Mouse (Mus musculus): ENCODE measurements around the gene Dst. TPM values are rescaled to one million over a fixed set of nuclear protein-coding genes. Genes with fewer than 3 reads are reported as not detected.

Gene Dst
- polyA plus RNA-seq, 1 experiment from 2014 or later, result 29.4 TPM

DNA sequence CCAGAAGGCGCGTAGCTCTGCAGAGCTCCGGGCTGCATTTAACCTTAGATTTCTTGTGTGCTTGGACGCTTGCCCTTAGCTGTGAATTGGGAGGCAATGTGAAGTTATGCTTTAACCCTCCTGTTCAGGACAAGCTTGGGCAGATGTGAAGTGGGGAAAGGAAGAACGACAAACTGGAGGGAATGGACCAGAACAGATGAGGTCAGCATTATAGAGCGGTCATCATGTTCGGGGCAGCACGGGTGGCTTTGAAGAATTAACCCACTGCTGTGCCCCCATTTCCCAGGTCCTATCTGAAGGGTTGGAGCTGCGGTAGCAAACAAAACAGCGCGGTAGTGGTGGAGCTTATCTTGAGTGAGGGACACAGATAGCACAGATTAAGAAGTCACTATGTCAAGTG, 84.8 kb downstream of the Dst start:
- peaks cover 5% of the 10 kb centered on the region; the same call in 1 of the 2 replicates for H3K4me1 ChIP-seq
- 92% methylated on average over 11 of the region's 11 CpGs for WGBS
- H3K36me3 ChIP-seq (ENCODE audit: poor library complexity, severe bottlenecking), result no peaks in the 10 kb centered on the region
- no peaks in the 10 kb centered on the region for H3K27me3 ChIP-seq
- H3K9ac ChIP-seq, result no peak overlapping the region
- H3K27ac ChIP-seq, result no peak overlapping the region
- no peak overlapping the region for H3K4me3 ChIP-seq
- H3K9me3 ChIP-seq (replicated peaks), result no peaks in the 10 kb centered on the region
- no peak for ATAC-seq
- H3K4me2 ChIP-seq, result no peak overlapping the region

GRCm38 (mm10) chr1:33994201-33994600, 86.2 kb downstream of the Dst start:
- no peak overlapping the region for H3K9ac ChIP-seq
- no peaks in the 10 kb centered on the region for H3K36me3 ChIP-seq (ENCODE audit: poor library complexity, severe bottlenecking)
- no peaks in the 10 kb centered on the region for H3K9me3 ChIP-seq (replicated peaks)
- no peak overlapping the region for H3K4me3 ChIP-seq
- H3K27me3 ChIP-seq, result no peaks in the 10 kb centered on the region
- WGBS, result 87% methylated on average over 9 of the region's 9 CpGs
- H3K4me1 ChIP-seq, result peaks cover 5% of the 10 kb centered on the region; the same call in 1 of the 2 replicates
- ATAC-seq, result no peak
- no peak overlapping the region for H3K4me2 ChIP-seq
- no peak overlapping the region for H3K27ac ChIP-seq

GRCm38 (mm10) chr1:33995386-33995785, 87.4 kb downstream of the Dst start:
- Histone ChIP-seq H3K27ac (no peak overlapping the region), H3K9ac (no peak overlapping the region), H3K4me3 (no peak overlapping the region), H3K27me3 (no peaks in the 10 kb centered on the region), H3K9me3 (replicated peaks) (no peaks in the 10 kb centered on the region), H3K36me3 (ENCODE audit: poor library complexity, severe bottlenecking) (no peaks in the 10 kb centered on the region), H3K4me2 (no peak overlapping the region), H3K4me1 (peaks cover 5% of the 10 kb centered on the region; the same call in 1 of the 2 replicates)
- no peak for ATAC-seq
- 90% methylated on average over 6 of the region's 6 CpGs for WGBS

GRCm38 (mm10) chr1:33996105-33996887, 88.3 kb downstream of the Dst start:
- no peak overlapping the region for H3K4me3 ChIP-seq
- no peak overlapping the region for H3K4me2 ChIP-seq
- no peak overlapping the region for H3K9ac ChIP-seq
- no peaks in the 10 kb centered on the region for H3K36me3 ChIP-seq (ENCODE audit: poor library complexity, severe bottlenecking)
- 89% methylated on average over 5 of the region's 5 CpGs for WGBS
- H3K27me3 ChIP-seq, result no peaks in the 10 kb centered on the region
- peaks cover 5% of the 10 kb centered on the region; the same call in 1 of the 2 replicates for H3K4me1 ChIP-seq
- no peak for ATAC-seq
- H3K9me3 ChIP-seq (replicated peaks), result no peaks in the 10 kb centered on the region
- no peak overlapping the region for H3K27ac ChIP-seq

GRCm38 (mm10) chr1:34002321-34002720, 94.3 kb downstream of the Dst start:
- 94% methylated on average over 4 of the region's 4 CpGs for WGBS
- Histone ChIP-seq H3K36me3 (ENCODE audit: poor library complexity, severe bottlenecking) (no peaks in the 10 kb centered on the region), H3K9me3 (replicated peaks) (no peaks in the 10 kb centered on the region), H3K27me3 (0 out of 2 replicates have a peak, but pooled peaks cover 3% of the 10 kb centered on the region), H3K4me3 (no peak overlapping the region), H3K27ac (no peak overlapping the region), H3K4me2 (no peak overlapping the region), H3K9ac (no peak overlapping the region), H3K4me1 (peaks cover 17% of the 10 kb centered on the region)
- no peak for ATAC-seq

GRCm38 (mm10) chr1:34002970-34003369, 94.9 kb downstream of the Dst start:
- Histone ChIP-seq H3K9ac (no peak overlapping the region), H3K4me3 (no peak overlapping the region), H3K36me3 (ENCODE audit: poor library complexity, severe bottlenecking) (no peaks in the 10 kb centered on the region), H3K4me2 (no peak overlapping the region), H3K4me1 (peaks cover 24% of the 10 kb centered on the region), H3K27ac (no peak overlapping the region), H3K27me3 (0 out of 2 replicates have a peak, but pooled peaks cover 3% of the 10 kb centered on the region), H3K9me3 (replicated peaks) (no peaks in the 10 kb centered on the region)
- 64% methylated on average over 9 of the region's 9 CpGs for WGBS
- no peak for ATAC-seq

GRCm38 (mm10) chr1:34005238-34005725, 97.3 kb downstream of the Dst start:
- WGBS, result under 1% methylated on average over 10 of the region's 10 CpGs
- no peaks in the 10 kb centered on the region for H3K36me3 ChIP-seq (ENCODE audit: poor library complexity, severe bottlenecking)
- H3K4me2 ChIP-seq, result peak overlapping the region; percentile 74
- H3K27ac ChIP-seq, result peak overlapping the region; percentile 81
- peaks cover 32% of the 10 kb centered on the region for H3K4me1 ChIP-seq
- ATAC-seq, result peak; percentile 48
- H3K9me3 ChIP-seq (replicated peaks), result no peaks in the 10 kb centered on the region
- peaks cover 7% of the 10 kb centered on the region; the same call in 1 of the 2 replicates for H3K27me3 ChIP-seq
- peak overlapping the region; percentile 81 for H3K9ac ChIP-seq
- H3K4me3 ChIP-seq, result peak overlapping the region; percentile 64

- Histone ChIP-seq H3K4me2 (peak overlapping the region; percentile 74), H3K27ac (peak overlapping the region; percentile 81), H3K4me3 (peak overlapping the region; percentile 64), H3K27me3 (peaks cover 9% of the 10 kb centered on the region; the same call in 1 of the 2 replicates), H3K9ac (peak overlapping the region; percentile 81), H3K9me3 (replicated peaks) (no peaks in the 10 kb centered on the region), H3K36me3 (ENCODE audit: poor library complexity, severe bottlenecking) (no peaks in the 10 kb centered on the region), H3K4me1 (peaks cover 36% of the 10 kb centered on the region)
- under 1% methylated on average over 29 of the region's 29 CpGs for whole genome bisulfite sequencing
- peak; percentile 84 for ATAC-seq
Measured at GRCm38 (mm10) chr1:34005726-34006638, 98.0 kb downstream of the Dst start.

- no peak for ATAC-seq
- H3K4me3 ChIP-seq, result peak overlapping the region; percentile 64
- WGBS, result 23% methylated on average over 5 of the region's 5 CpGs
- peak overlapping the region; percentile 81 for H3K27ac ChIP-seq
- H3K27me3 ChIP-seq, result peaks cover 9% of the 10 kb centered on the region; the same call in 1 of the 2 replicates
- H3K4me1 ChIP-seq, result peaks cover 43% of the 10 kb centered on the region
- no peaks in the 10 kb centered on the region for H3K36me3 ChIP-seq (ENCODE audit: poor library complexity, severe bottlenecking)
- no peaks in the 10 kb centered on the region for H3K9me3 ChIP-seq (replicated peaks)
- H3K9ac ChIP-seq, result peak overlapping the region; percentile 81; the same call in 1 of the 2 replicates
- H3K4me2 ChIP-seq, result peak overlapping the region; percentile 74
Measured at GRCm38 (mm10) chr1:34006828-34007361, 98.9 kb downstream of the Dst start.

DNA sequence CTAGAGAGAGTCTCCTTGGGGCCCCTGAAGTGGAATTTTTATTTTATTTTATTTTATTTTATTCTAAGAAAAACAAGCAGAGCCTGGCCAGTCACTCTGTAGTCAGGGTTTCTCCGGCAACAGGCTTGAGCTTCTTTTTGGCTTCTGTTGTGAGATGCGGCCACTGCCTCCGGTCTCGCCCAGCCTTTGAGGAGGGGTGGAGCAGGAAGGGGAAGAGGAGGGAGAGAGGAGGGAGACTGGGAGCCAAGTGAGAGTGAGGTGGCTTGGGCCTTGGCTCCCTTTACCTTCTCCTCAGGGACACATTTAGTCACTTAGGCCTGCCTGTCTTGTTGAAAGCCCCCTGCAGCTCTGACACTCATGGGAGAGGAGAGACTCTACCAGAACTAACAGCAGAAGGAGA, 99.4 kb downstream of the Dst start:
- H3K9ac ChIP-seq, result peak overlapping the region; percentile 81
- no peak overlapping the region for H3K27ac ChIP-seq
- H3K27me3 ChIP-seq, result peaks cover 9% of the 10 kb centered on the region; the same call in 1 of the 2 replicates
- H3K4me2 ChIP-seq, result peak overlapping the region; percentile 74
- WGBS, result 42% methylated on average over 4 of the region's 4 CpGs
- peak overlapping the region; percentile 64 for H3K4me3 ChIP-seq
- no peaks in the 10 kb centered on the region for H3K9me3 ChIP-seq (replicated peaks)
- no peak for ATAC-seq
- no peaks in the 10 kb centered on the region for H3K36me3 ChIP-seq (ENCODE audit: poor library complexity, severe bottlenecking)
- H3K4me1 ChIP-seq, result peaks cover 48% of the 10 kb centered on the region

GRCm38 (mm10) chr1:34011051-34011677, 103.1 kb downstream of the Dst start:
- peak; percentile 90 for ATAC-seq
- H3K4me1 ChIP-seq, result peaks cover 42% of the 10 kb centered on the region

More at GRCm38 (mm10) chr1:34011051-34011677, 103.1 kb downstream of the Dst start:
- under 1% methylated on average over 40 of the region's 47 CpGs for WGBS
- Histone ChIP-seq H3K27me3 (peaks cover 6% of the 10 kb centered on the region; the same call in 1 of the 2 replicates), H3K36me3 (ENCODE audit: poor library complexity, severe bottlenecking) (no peaks in the 10 kb centered on the region), H3K4me2 (peak overlapping the region; percentile 90), H3K9me3 (replicated peaks) (no peaks in the 10 kb centered on the region), H3K9ac (peak overlapping the region; percentile 91), H3K4me3 (peak overlapping the region; percentile 79), H3K27ac (peak overlapping the region; percentile 40; the same call in 1 of the 2 replicates)
